Mouse (Mus musculus): ENCODE results near the gene Cphx2. TPM values are rescaled to one million over a fixed set of nuclear protein-coding genes. Genes with fewer than 3 reads are reported as not detected.

Cphx2 gene
- polyA plus RNA-seq (2015; fragmentation: Nextera tagmentation; extraction: Ambion mirVana): not detected in 2 replicates

DNA sequence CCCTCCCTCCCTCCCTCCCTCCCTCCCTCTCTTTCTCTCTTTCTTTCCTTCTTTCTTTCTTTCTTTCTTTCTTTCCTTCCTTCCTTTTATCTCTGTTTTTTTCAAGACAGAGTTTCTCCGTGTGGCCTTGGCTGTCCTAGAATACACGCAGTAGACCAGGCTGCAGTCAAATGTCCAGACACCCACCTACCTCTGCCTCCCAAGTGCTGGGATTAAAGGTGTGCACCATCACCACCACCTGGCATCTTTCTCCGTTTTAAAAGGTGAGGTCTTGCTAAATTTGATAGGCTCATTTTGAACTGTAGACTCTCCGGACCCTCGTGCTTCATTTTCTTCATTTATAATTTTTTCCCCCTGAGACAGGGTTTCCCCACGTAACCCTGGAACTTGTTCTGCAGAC, at the start of gene Cphx2:
TSS of gene Cphx2 (plus strand) at position 301 of the 400 bp plus-strand sequence.

GRCm38 (mm10) chr14:26042611-26043010, 38.7 kb upstream of the Cphx2 start, which contains the start of gene Gm9780:
Gene Gm9780, minus strand, starts transcription at chr14:26042711.

GRCm38 (mm10) chr14:26067325-26067633, 14.0 kb upstream of the Cphx2 start, which contains the start of gene Tmem254c:
Gene Tmem254c, minus strand, starts transcription at chr14:26067355.

GRCm38 (mm10) chr14:26081997-26082396, 681 bp downstream of the Cphx2 start, which contains the start of gene Cphx3:
Gene Cphx3, plus strand, starts transcription at chr14:26082297.

GRCm38 (mm10) chr14:26118150-26118549, 36.8 kb downstream of the Cphx2 start, which contains the start of gene Duxbl2:
Gene Duxbl2, plus strand, starts transcription at chr14:26118349.

Other genes starting within 250 kb of the Cphx2 start
- 22.6 and 33.0 TPM in 2 replicates for gene Anxa11, start 239.4 kb upstream of the Cphx2 start, polyA plus RNA-seq (2015; fragmentation: Nextera tagmentation; extraction: Ambion mirVana)
- gene Plac9a, start 178.4 kb upstream of the Cphx2 start, polyA plus RNA-seq (2015; fragmentation: Nextera tagmentation; extraction: Ambion mirVana): 2.5 and 2.9 TPM in 2 replicates
- gene Tmem254a, start 153.8 kb upstream of the Cphx2 start, polyA plus RNA-seq (2015; fragmentation: Nextera tagmentation; extraction: Ambion mirVana): 1.4 and 3.9 TPM in 2 replicates
- not detected in 2 replicates for gene Cphx1, start 143.2 kb upstream of the Cphx2 start, polyA plus RNA-seq (2015; fragmentation: Nextera tagmentation; extraction: Ambion mirVana)
- 0.76 and 0.97 TPM in 2 replicates for gene Duxbl1, start 102.9 kb upstream of the Cphx2 start, polyA plus RNA-seq (2015; fragmentation: Nextera tagmentation; extraction: Ambion mirVana)
- gene Gm9780, start 38.8 kb upstream of the Cphx2 start, polyA plus RNA-seq (2015; fragmentation: Nextera tagmentation; extraction: Ambion mirVana): 99.0 and 234 TPM in 2 replicates
- gene Tmem254c, start 14.2 kb upstream of the Cphx2 start, polyA plus RNA-seq (2015; fragmentation: Nextera tagmentation; extraction: Ambion mirVana): 26.4 and 33.1 TPM in 2 replicates
- 0.11 TPM in 1 of 2 replicates, not detected in the other for gene Cphx3, start 781 bp downstream of the Cphx2 start, polyA plus RNA-seq (2015; fragmentation: Nextera tagmentation; extraction: Ambion mirVana)
- not detected in 2 replicates for gene Duxbl2, start 36.8 kb downstream of the Cphx2 start, polyA plus RNA-seq (2015; fragmentation: Nextera tagmentation; extraction: Ambion mirVana)
- 131 and 280 TPM in 2 replicates for gene Plac9b, start 101.0 kb downstream of the Cphx2 start, polyA plus RNA-seq (2015; fragmentation: Nextera tagmentation; extraction: Ambion mirVana)
- 24.7 and 25.0 TPM in 2 replicates for gene Tmem254b, start 125.5 kb downstream of the Cphx2 start, polyA plus RNA-seq (2015; fragmentation: Nextera tagmentation; extraction: Ambion mirVana)
- gene Duxbl3, start 176.4 kb downstream of the Cphx2 start, polyA plus RNA-seq (2015; fragmentation: Nextera tagmentation; extraction: Ambion mirVana): 0.81 and 1.5 TPM in 2 replicates